Mouse (Mus musculus) common myeloid progenitor, adult 5-6 weeks (primary cell): Measurements from ENCODE around the gene Ift22. TPM values are rescaled to one million over a fixed set of nuclear protein-coding genes. Genes with fewer than 3 reads are reported as not detected.
"Not testable (repeated sequence)": the region's sequence is repeated elsewhere in the genome, so short reads cannot be mapped to it uniquely, and the experiment has no call there.

Source experiments
- ATAC-seq: replicated peaks from 2 replicates; pipeline ENCODE4 v1.8.0; 2016; ENCODE audit warnings: low read depth, mild to moderate bottlenecking, moderate TSS enrichment, inconsistent platforms; ENCODE audit not compliant: poor library complexity, severe bottlenecking
- total RNA-seq: library from RNA; stranded (forward); fragments of 200-1000, 187-1606 nt; gene quantifications from 2 replicates; pipeline ENCODE4 v1.2.3, GENCODE M21; 2017

Gene Ift22
- total RNA-seq, 1 experiment from 2014 or later, result 3.8 TPM

DNA sequence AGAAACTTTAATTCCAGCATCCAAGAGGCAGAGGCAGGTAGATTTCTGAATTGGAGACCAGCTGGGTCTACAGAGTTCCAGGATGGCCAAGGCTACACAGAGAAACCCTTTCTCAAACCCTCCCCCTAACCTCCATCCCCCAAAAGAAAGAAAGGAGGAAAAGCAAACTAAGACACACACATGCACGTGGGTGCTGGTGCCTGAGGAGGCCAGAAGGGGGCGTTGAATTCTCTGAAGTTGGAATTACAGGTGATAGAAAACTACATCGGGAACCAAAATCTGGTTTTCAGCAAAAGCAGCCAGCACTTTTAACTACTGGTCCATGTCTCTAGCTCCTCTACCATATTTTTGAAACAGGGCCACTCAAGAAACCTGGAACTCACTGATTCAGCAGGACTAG is 3.3 kb upstream of the Ift22 start:
- ATAC-seq, result no peak

DNA sequence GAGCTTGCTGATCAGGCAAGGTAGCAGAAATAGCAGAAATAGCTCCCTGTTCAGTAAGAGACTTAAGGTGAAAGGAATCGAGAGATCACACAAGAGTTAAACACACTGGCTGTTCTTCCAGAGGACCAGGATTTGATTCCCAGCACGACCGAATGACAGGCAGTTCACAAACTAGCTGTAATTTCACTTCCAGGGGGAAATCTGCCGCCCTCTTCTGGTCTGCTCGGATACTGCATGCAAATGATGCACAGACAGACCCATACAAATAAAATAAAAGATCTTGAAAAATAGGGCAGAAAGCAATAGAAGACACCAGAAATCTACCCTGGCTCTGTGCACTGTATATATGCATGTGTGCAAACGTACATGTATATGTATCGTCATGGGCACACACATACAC is 2.3 kb upstream of the Ift22 start:
- ATAC-seq, result no peak

DNA sequence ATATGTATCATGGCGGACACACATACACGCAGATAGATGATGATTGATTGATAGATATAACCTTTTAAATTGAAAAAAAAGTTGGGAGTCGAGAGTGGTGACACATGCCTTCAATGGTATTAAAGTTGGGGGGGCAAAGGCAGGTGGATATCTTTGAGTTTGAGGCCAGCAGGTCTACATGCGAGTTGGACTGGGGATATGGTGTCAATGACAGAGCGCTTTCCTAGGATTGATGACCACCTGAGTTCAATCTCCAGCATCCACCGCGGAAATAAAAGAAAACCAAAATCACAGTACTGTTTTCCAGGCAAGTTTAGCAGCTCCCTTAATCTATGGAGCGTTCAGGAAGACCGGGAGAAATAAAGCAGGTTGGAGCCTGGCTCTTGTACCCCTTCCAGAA is 363 bp upstream of the Ift22 start:
- ATAC-seq, result no peak

DNA sequence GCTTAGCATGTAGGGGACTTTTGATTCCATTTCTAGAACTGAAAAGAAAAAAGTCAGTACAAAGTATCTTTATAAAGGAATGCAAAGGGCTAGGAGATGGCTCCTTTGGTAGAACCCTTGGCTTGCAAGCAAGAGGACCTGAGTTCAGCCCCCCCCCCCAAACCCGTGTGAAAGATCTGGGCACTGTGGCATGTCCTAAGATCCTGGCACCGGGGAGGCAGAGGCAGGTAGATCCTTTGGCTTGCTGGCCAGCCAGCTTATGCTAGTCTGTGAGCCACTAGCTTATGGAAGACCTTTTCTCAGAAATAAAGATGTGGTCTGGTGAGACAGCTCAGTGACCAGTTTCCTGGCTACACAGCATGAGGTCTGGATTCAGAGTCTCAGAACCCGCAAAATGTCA is 6.2 kb downstream of the Ift22 start:
- no peak for ATAC-seq

DNA sequence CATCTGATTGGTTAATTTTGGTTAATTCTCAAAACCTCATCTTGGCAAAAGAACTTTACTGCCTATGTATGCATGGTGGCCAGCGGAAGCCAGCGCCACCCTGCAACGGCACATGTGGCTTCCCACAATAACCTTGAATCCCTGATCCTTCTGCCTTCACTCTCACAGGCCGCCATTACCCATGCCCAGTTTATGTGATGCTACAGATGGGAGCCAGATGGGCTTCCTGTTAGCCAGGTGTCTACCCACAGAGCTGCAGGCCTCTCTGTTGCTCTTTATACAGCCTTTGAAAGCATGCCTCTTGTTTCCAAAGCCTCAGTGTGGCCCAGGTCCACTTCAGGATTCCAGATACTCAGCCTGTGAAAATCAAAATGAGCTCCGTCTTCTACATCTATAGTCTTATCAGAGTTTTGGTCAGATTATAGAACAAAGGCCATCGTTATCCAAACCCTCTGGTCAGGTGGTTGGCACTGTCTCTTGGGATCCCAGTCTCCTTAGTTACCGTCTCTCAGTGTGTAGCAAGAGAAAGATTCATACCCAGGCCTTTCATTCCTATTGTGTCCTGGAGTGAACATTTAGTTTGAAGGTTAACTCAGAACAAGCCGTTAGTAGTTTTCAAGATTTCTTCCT is 9.8 kb downstream of the Ift22 start:
- ATAC-seq, result no peak

DNA sequence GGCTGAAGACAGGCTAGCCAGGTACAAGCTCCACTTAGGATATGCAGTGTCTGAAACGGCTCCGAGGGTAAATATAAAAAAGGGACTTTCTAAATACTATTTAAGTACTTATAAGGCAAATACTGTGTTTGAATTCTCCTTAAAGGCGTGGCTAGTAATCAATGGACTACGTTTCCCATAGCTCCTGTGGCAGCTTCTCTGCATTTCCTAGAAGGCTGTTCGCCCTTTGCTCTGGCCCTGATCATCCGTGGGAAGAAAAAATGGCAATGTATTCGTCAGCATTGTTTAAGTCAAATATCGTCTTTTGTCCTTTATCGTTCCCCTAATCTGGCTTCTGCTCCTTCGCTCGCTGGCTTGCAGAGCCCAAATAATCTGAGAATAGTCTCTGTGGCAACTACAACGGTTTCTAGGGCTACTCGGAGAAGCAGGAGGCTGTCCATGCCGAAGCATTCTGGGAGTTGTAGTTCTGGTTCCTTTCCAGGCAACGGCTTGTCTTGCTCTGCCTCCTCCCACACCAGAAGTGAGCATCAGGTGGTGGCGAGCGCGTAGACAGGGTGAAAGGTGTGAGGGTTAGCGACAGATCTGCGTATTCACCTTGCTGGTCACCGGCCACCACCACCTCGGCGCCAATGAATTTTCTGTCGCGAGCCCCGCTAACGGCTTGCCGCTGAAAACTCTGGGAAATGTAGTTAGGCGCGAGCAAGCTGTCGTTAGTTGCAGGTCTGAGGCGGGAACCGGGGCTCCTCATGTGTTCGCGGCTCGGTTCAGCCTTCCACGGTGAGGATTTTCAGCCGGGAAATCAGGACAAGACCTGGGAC is 10.9 kb downstream of the Ift22 start:
- peak; percentile 96 for ATAC-seq

DNA sequence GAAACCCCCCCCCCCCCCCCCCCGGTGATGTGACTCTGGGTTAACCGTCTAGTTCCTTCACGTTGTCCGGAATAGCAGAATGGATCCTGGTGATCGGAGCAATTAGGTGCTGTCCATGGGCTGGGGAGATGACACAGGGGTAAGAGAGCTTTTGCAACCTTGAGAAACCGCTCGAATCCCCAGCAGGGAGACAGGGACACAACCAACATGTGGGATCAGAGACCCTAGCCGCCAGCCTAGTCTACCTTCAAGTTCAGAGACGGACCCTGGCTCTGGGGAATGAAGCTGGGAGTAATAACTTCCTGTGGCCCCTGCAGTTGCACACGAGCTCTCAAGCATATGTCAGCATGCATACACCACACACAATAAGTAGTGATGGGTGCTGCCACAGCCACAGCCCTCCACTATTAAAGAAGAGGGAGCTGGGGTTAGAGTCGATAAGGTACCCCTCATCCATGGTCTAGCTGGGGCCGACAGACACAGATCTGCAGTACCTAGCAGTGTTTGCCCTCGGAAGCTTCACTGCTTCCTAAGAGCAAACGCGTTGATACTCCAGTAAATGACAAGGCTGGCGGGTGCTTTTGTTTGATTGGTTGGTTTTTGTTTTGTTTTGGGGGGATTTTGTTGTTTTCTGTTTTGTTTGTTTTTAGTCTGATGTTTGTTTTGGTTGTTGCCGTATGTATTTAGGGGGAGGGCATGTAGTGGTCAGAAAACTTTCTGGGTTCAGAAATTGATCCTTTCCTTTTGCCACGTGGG is 11.8 kb downstream of the Ift22 start:
- ATAC-seq, result 0 out of 2 replicates have a peak, but pooled peaks have one; percentile 19

DNA sequence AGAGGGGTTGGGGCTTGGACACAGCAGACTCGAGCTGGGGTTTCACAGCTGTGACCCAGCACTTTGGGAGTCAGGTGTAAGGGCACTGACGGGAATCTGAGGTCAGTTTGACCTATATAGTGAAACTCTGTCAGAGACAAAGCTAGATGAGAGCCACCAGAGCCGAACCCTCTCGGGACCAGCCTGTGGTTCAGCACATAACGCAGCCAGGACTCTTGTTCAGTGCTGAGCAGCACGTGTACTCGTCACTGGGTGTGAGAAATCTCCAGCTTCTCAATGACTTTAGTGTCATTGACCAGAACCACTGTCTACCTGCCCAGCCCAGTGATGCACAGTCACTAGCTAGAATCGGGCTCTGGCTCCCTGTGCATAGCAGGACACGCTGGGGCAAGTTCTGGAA is 14.9 kb downstream of the Ift22 start:
- ATAC-seq, result no peak

DNA sequence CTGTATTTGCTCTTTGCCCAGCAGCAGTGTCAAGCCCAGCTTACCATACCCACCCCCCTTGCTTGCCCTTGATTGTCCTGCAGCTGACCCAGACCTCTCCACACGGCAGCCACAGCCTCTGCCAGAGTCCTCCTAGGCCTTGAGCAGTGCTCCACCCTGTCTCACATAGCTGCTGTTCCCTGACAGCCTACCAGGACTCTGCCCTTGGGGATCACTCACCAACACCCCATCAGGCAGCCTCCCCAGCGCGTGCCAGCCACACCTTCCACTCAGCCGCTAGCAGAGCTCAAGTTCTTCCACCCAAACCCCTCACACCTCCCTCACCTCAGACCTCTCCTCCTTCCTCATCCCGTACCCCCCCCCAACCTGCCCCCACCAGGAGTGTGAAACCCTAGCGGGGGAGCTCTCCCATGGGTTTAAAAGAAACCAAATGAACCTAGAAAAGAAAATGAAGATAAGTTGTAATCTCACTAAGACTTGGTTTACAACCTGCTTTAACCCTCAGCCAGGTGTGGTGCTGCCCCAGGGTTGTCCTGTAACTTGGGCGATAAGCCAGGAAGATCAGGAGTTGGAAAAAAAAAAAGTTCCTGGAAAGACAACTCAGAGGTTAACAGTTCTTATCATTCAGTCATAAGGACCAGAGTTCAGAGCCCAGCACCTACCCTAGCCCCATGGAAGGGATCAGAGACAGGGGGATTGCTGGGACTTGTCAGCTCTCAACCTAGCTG is 16.0 kb downstream of the Ift22 start:
- ATAC-seq, result no peak

DNA sequence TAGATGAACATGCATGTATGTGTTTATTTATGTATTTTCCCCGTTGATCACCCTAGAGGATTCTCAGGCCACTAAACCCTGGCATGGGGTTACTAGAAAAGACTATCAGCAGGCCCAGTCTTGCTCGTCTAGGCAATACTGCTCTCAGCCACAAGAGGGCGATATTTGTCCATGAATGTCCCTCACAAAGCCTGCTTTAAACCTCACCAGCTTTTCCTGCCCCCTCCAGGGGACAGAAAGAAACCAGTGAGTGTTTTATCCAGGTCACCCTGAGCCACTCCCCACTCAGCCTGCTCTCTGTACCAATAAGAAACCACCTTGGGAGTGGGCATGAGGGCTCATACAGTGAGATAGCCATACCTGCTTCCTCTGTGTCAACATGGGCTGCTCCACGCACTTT is 21.1 kb downstream of the Ift22 start:
- ATAC-seq, result peak; percentile 95

DNA sequence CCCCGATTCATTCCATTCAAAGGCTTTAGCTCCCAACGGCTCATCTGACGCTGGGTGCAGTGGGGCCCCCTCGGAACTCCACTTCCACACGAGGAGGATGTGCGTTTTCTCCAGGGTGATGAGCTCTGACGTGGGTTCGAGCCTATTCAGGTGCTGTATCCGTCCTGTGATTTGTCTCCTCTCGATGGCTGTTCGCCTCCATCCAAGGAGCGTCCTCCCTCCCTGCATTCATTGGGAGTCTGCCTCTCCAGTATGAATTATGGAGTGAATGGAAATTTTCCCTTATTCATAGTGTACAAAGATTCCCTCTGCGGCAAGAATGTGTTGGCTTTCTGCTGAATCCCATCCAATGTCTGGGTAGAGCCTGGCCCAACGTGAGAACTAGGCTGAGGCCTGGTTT is 23.9 kb downstream of the Ift22 start:
- ATAC-seq, result no peak

DNA sequence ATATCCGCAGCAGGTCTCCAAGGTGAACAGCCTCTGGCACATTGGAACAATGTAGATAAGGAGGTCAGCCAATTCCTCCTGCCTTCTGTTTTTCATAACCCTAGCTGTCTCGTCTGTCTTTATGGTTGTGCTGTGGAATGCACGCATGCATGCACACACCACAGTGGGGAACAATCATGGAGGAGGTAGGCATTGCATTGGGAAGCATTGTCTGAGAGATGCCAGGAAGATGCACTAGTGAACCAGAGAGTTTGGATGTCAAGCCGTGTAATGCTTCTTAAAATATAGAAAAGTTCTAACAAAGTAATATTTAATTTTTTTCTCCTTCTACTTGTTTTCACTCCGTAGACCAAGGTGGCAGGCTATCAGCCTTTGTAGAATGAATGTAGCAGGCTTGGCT is 25.0 kb downstream of the Ift22 start:
- no peak for ATAC-seq

DNA sequence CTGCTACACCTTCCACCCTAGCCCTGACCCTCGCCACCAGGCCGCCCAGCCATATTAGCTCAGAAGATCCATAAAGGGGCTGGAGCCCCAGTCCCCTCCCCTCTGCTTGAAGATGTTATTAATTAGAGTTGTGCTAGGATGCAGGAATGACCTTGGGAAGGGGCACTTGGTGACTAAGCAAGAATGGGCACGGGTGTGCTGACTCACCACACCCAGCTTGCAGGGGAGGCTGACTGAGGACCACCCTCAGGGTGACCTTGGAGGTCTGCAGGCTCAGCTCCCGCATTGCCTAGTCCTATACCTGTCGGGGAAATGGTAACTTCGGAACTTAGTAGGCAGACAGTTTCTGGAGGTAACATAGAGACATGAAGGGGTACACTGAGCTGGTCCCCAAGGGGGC is 26.0 kb downstream of the Ift22 start:
- no peak for ATAC-seq

DNA sequence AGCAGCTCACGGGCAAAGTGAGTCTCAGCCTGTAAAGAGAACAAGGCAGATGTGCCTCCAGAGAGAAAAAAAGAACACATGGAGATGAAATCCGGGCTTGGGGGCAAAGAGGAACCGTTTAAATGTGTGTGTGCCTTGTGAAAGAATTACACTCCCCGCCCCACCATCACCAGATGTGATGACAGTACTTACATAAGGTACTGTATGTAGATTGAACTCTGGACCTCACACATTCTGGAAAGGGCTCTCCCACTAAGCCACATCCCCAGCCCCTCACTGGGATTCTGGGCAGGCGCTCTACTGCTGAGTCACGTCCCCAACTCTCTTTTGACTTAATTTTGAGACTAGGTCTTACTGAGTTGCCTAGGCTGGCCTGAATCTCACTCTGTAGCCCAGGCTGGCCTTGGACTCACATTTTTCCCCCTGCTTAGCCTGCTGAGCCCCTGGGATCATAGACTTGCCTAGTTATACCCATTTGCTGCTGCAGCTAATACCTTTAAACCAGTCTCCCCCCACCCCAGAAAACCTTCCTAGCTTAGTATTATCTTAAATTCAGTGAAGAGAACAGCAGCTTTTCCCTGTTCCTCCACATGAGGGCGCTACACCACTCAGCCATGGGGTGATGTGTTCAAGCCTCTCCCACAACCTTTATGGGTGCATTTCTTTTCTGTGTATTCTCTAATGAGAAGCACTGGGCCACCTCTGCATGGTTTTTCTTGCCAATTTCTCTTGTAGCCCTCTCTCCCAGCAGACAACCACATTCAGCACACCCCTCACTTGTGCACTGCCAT is 28.1 kb downstream of the Ift22 start:
- ATAC-seq, result 0 out of 2 replicates have a peak, but pooled peaks have one; percentile 32

DNA sequence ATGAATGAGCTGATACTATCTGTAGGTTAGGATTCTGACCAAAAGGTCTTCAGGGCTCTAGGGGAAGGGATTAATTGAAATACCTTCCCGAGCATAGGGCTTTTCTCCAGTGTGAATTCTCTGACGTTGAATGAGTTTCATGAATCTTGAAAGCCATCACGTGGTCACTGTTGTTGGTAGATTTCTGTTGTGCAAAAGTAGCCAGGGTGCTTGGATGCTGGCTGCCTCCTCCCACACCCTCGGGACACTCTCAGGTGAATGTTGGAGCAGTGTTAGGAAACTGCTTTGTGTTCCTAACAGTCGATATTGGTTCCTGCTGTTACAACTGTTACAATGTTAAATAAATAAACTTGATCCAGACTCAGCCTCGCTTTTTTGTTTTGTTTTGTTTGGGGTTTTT is 28.8 kb downstream of the Ift22 start:
- ATAC-seq, result no peak

DNA sequence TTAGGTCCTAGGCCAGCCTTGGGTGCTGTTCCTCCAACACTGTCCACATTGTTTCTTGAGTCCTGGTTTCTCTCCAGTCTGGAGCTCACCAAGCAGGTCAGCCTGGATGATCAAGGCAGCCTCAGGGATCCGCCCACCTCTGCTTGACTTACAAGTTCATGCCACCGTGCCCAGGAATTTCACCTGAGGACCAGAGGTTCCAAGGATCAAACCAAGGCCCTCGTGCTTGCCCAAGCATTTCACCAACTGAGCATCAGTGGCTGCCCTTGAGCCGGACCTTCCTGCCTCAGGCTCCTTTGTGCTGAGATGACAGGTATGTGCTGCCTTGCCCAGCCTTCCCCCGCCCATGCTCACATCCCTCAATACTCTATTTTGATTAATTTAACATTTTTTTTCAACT is 29.7 kb downstream of the Ift22 start:
- ATAC-seq, result no peak

DNA sequence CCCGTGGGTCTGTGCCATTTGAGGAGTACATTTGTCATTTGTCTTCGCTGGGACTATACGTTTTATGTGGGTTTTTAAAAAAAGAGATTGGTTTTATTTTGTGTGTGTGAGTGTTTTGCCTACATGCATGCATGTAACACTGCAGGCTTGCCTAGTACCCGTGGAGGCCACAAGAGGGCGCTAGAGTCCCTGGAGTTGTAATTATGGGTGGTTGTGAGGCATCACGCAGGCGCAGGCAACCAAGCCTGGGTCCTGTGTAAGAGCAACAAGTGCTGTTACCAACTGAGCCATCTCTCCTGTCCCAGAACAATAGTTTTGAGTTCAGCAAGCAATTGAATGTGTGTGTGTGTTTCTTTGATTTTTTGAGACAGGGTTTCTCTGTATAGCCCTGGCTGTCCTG is 31.3 kb downstream of the Ift22 start:
- ATAC-seq, result no peak

DNA sequence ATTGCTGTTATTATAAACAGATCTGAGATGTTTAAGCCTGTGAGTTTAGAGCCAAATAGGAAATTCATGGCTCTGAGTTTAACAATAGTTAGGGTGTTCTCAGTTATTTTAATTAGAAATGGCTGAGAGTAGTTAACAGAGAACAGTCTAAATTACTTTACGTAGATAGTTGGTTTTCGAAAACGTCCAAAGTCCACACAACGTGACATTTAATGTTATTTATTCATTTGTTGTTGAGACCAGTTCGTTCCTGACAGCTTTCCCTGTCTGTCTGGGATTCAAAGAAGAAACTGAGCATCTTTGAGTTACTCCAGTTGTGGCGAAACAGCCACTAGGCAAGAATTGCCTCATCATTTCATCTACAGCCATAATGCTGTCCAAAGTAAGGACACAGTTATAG is 32.1 kb downstream of the Ift22 start:
- ATAC-seq, result not testable (repeated sequence)

DNA sequence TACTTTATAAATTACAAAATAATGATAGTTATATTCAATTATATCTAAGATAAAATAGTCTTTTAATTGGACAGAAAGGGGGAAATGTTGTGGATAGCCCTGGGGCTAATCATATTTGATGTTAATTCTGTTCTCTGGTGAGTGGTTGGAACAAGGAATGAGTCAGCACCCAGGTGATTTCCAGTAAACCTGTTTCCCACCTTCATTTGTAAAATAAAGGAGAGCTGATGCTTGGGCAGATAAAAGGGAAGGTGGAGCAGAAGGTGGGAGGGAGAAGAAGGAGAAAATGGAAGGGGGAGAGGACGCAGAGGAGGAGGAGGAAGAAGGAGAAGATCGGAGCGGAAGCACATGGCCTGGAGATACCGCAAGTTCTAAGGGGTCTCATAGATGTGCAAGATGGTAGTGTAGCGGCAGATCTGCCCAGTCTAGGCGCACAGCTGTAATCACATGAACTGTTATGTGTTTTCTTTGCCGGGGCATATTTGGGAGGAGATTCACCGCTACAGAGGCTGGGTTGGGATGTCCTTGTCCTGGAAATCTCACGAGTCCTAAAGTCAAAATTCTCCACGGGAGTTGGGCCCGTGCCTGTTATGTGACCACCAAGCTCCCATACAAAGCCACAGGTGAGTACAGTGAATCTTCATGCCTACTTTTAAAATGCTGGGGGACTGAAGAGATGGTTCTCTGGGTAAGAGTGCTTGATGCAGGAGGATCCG is 33.1 kb downstream of the Ift22 start:
- no peak for ATAC-seq
